Mouse (Mus musculus) kidney, adult 2 months (tissue): ENCODE results near the gene Eloa.

ENCODE experiments used
- CTCF ChIP-seq: fragments of 200-500 bp; conservative IDR thresholded peaks from 2 replicates; pipeline ENCODE4 v1.5.1; 2011; ENCODE audit warnings: low read depth, mild to moderate bottlenecking, control low read depth, low read length, moderate library complexity, mixed read lengths; ENCODE audit not compliant: insufficient read depth, insufficient read length
- POLR2A ChIP-seq: fragments of 200-500 bp; IDR thresholded peaks from one replicate; pipeline ENCODE4 v1.6.1; 2011; ENCODE audit warnings: low read depth, low read length, control low read depth

GRCm38 (mm10) chr4:135986943-135987710 is 34.4 kb downstream of the Eloa start, which contains the start of gene Pithd1:
- no peak for TF ChIP-seq CTCF
- no peak for TF ChIP-seq POLR2A
